Mouse (Mus musculus): ENCODE results near the gene Odc1. TPM values are rescaled to one million over a fixed set of nuclear protein-coding genes. Genes with fewer than 3 reads are reported as not detected.
"Not testable (repeated sequence)": the region's sequence is repeated elsewhere in the genome, so short reads cannot be mapped to it uniquely, and the experiment has no call there.

The Odc1 gene
- polyA plus RNA-seq, 1 experiment = 247 TPM

GRCm38 (mm10) chr12:17529726-17530125, 14.9 kb upstream of the Odc1 start:
- no peak for DNase-seq (ENCODE audit: low read depth)
- no peak for TF ChIP-seq POLR2A (IDR thresholded peaks at IDR 0.05; ENCODE audit: borderline replicate concordance, extremely low read depth, insufficient read depth, insufficient read length, poor library complexity, severe bottlenecking)
- no peak for TF ChIP-seq CTCF (IDR thresholded peaks at IDR 0.05; ENCODE audit: borderline replicate concordance, extremely low read depth, insufficient read depth, insufficient read length)

GRCm38 (mm10) chr12:17530825-17531224, 13.8 kb upstream of the Odc1 start:
- TF ChIP-seq CTCF (IDR thresholded peaks at IDR 0.05; ENCODE audit: borderline replicate concordance, extremely low read depth, insufficient read depth, insufficient read length) = no peak
- TF ChIP-seq POLR2A (IDR thresholded peaks at IDR 0.05; ENCODE audit: borderline replicate concordance, extremely low read depth, insufficient read depth, insufficient read length, poor library complexity, severe bottlenecking) = no peak
- DNase-seq (ENCODE audit: low read depth) = no peak

GRCm38 (mm10) chr12:17536222-17536621, 8.4 kb upstream of the Odc1 start:
- no peak for DNase-seq (ENCODE audit: low read depth)
- no peak for TF ChIP-seq CTCF (IDR thresholded peaks at IDR 0.05; ENCODE audit: borderline replicate concordance, extremely low read depth, insufficient read depth, insufficient read length)
- TF ChIP-seq POLR2A (IDR thresholded peaks at IDR 0.05; ENCODE audit: borderline replicate concordance, extremely low read depth, insufficient read depth, insufficient read length, poor library complexity, severe bottlenecking) = no peak

GRCm38 (mm10) chr12:17537147-17537546, 7.4 kb upstream of the Odc1 start:
- no peak for DNase-seq (ENCODE audit: low read depth)
- no peak for TF ChIP-seq POLR2A (IDR thresholded peaks at IDR 0.05; ENCODE audit: borderline replicate concordance, extremely low read depth, insufficient read depth, insufficient read length, poor library complexity, severe bottlenecking)
- no peak for TF ChIP-seq CTCF (IDR thresholded peaks at IDR 0.05; ENCODE audit: borderline replicate concordance, extremely low read depth, insufficient read depth, insufficient read length)

- no peak for DNase-seq (ENCODE audit: low read depth)
- no peak for TF ChIP-seq CTCF (IDR thresholded peaks at IDR 0.05; ENCODE audit: borderline replicate concordance, extremely low read depth, insufficient read depth, insufficient read length)
- TF ChIP-seq POLR2A (IDR thresholded peaks at IDR 0.05; ENCODE audit: borderline replicate concordance, extremely low read depth, insufficient read depth, insufficient read length, poor library complexity, severe bottlenecking) = no peak
Observed at GRCm38 (mm10) chr12:17538087-17538486, 6.5 kb upstream of the Odc1 start.

GRCm38 (mm10) chr12:17539041-17539440, 5.6 kb upstream of the Odc1 start:
- no peak for DNase-seq (ENCODE audit: low read depth)
- TF ChIP-seq POLR2A (IDR thresholded peaks at IDR 0.05; ENCODE audit: borderline replicate concordance, extremely low read depth, insufficient read depth, insufficient read length, poor library complexity, severe bottlenecking) (no peak), CTCF (IDR thresholded peaks at IDR 0.05; ENCODE audit: borderline replicate concordance, extremely low read depth, insufficient read depth, insufficient read length) (no peak)

- no peak for TF ChIP-seq CTCF (IDR thresholded peaks at IDR 0.05; ENCODE audit: borderline replicate concordance, extremely low read depth, insufficient read depth, insufficient read length)
- TF ChIP-seq POLR2A (IDR thresholded peaks at IDR 0.05; ENCODE audit: borderline replicate concordance, extremely low read depth, insufficient read depth, insufficient read length, poor library complexity, severe bottlenecking) = no peak
- DNase-seq (ENCODE audit: low read depth) = no peak
Observed at GRCm38 (mm10) chr12:17540040-17540552, 4.5 kb upstream of the Odc1 start.

- no peak for TF ChIP-seq CTCF (IDR thresholded peaks at IDR 0.05; ENCODE audit: borderline replicate concordance, extremely low read depth, insufficient read depth, insufficient read length)
- TF ChIP-seq POLR2A (IDR thresholded peaks at IDR 0.05; ENCODE audit: borderline replicate concordance, extremely low read depth, insufficient read depth, insufficient read length, poor library complexity, severe bottlenecking) = no peak
- DNase-seq (ENCODE audit: low read depth) = peak; percentile 55
Observed at GRCm38 (mm10) chr12:17545107-17545571, 545 bp downstream of the Odc1 start.

- DNase-seq (ENCODE audit: low read depth) = peak; percentile 42
- TF ChIP-seq POLR2A (IDR thresholded peaks at IDR 0.05; ENCODE audit: borderline replicate concordance, extremely low read depth, insufficient read depth, insufficient read length, poor library complexity, severe bottlenecking) (no peak), CTCF (IDR thresholded peaks at IDR 0.05; ENCODE audit: borderline replicate concordance, extremely low read depth, insufficient read depth, insufficient read length) (no peak)
Observed at GRCm38 (mm10) chr12:17545884-17546283, 1.3 kb downstream of the Odc1 start.

GRCm38 (mm10) chr12:17547552-17547951, 3.0 kb downstream of the Odc1 start:
- not testable (repeated sequence) for DNase-seq (ENCODE audit: low read depth)

GRCm38 (mm10) chr12:17548505-17548904, 3.9 kb downstream of the Odc1 start:
- DNase-seq (ENCODE audit: low read depth) = peak; percentile 86
- TF ChIP-seq CTCF (IDR thresholded peaks at IDR 0.05; ENCODE audit: borderline replicate concordance, extremely low read depth, insufficient read depth, insufficient read length) (no peak), POLR2A (IDR thresholded peaks at IDR 0.05; ENCODE audit: borderline replicate concordance, extremely low read depth, insufficient read depth, insufficient read length, poor library complexity, severe bottlenecking) (no peak)

GRCm38 (mm10) chr12:17549421-17549820, 4.8 kb downstream of the Odc1 start:
- DNase-seq (ENCODE audit: low read depth) = not testable (repeated sequence)
